8 mouse cellular contexts compared by ENCODE assay signal in the genomic region with DNA sequence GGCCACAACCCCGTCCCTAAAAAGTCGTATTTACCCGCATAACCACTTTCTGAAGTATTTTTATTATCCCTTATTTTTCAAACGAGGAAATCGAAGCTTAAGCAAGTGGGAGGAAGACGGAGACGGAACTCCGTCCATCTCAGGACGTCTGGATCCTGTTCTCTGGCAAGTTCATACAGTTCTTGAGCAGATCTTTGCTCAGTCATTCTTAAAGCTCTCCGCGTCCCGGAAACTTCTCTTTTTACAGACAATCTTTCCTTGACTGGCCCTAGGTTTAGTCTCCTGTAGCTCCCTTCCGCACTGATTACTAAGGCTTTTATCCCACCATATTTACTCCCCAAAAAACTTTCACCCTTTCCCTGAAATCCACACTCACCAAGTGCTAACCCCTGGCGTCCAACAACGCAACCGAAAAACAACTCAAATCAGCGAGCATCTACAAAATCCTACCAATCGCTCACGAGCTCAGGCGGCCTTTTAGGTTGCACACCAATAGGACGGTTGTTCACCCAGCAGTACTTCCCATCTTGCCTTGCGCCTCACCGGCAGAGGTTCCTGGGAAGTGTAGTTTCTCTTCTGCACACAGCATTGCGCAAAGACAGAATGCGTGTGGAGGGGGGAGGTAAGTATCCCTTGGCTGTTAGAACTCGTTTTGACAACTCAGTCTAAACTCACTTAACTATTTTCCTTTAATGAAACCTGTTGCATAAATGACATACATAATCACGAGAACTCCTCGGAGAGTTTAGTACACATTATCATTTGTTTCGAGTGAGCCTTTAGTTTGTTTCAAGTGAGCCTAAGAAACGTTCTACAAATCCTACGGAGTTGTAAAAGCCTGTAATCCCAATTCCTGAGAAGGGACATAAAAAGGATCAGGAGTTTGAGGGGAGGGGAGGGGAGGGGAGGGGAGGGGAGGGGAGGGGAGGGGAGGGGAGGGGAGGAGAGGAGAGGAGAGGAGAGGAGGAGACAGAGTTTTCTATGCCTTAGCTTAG. TPM values are rescaled to one million over a fixed set of nuclear protein-coding genes. Genes with fewer than 3 reads are reported as not detected.
A peak's percentile ranks its signal among the peaks of the same experiment; 100 is the strongest.
DNase-seq lines count a peak whose midpoint lies in the region; ATAC-seq lines count a peak whose summit lies in the region.

No protein-coding gene starts in this region.

- ATAC-seq in megakaryocyte progenitor cell, adult 5-6 weeks (replicated peaks; ENCODE audit: poor library complexity), result peak; percentile 100

- peak; percentile 98 for DNase-seq in adipocyte (ENCODE audit: low spot score)
- DNase-seq in embryo, embryonic 10 days (ENCODE audit: low spot score), result peak; percentile 96
- peak; percentile 64 for DNase-seq in gastrocnemius, postnatal 10 days
- peak; percentile 95 for DNase-seq in induced T-regulatory cell, adult 2 months (ENCODE audit: low read depth)
- DNase-seq in left cerebral cortex, adult 9 months (ENCODE audit: low spot score in 2 of 2), result peak; percentile 76 to 88
- peak; percentile 72 for DNase-seq in right cerebral cortex, postnatal 14 days
- DNase-seq in urinary bladder, postnatal 36 days (ENCODE audit: low spot score in 2 of 2), result peak; percentile 67 to 86

RNA-seq across cellular contexts. Expression of a gene that starts 6.7 kb away (rescaled TPM):
- total RNA-seq in gastrocnemius, postnatal 10 days (2021), result 10 to 100 TPM; 24.9 to 31.0 TPM
- total RNA-seq in megakaryocyte progenitor cell, adult 5-6 weeks (2015), result 30.6 and 31.0 TPM in 2 replicates
- total RNA-seq in megakaryocyte progenitor cell, adult 5-6 weeks (2017), result 68.8 and 117 TPM in 2 replicates

RNA-seq across cellular contexts. Expression of a gene that starts 6.9 kb away (rescaled TPM):
- 1 to 10 TPM; 6.8 to 9.2 TPM for total RNA-seq in gastrocnemius, postnatal 10 days (2021)
- 13.7 and 19.4 TPM in 2 replicates for total RNA-seq in megakaryocyte progenitor cell, adult 5-6 weeks (2015)
- 31.5 and 33.8 TPM in 2 replicates for total RNA-seq in megakaryocyte progenitor cell, adult 5-6 weeks (2017)

Comparison
In these comparisons a context has a peak if more than half of its experiments do, and no peak if none do; other contexts are left out.
1. Peak in every context shown above with its lines: DNase-seq and ATAC-seq.